Mouse (Mus musculus): ENCODE data around the gene Myh9. TPM values are rescaled to one million over a fixed set of nuclear protein-coding genes. Genes with fewer than 3 reads are reported as not detected.
"Not testable (repeated sequence)": the region's sequence is repeated elsewhere in the genome, so short reads cannot be mapped to it uniquely, and the experiment has no call there.

The Myh9 gene
- total and polyA plus RNA-seq, 2 experiments from 2014 or later = 17.5 to 63.6 TPM

- no peak overlapping the region for H3K4me2 ChIP-seq (ENCODE audit: low read depth, low read length)
- WGBS = 88% methylated on average over 10 of the region's 10 CpGs
- no peaks in the 10 kb centered on the region for H3K36me3 ChIP-seq (replicated peaks; ENCODE audit: control insufficient read depth, insufficient read depth, low read length)
- H3K27me3 ChIP-seq (ENCODE audit: control insufficient read depth, insufficient read depth, low read length) = 0 out of 2 replicates have a peak, but pooled peaks cover 2% of the 10 kb centered on the region
- no peaks in the 10 kb centered on the region; the same call in 1 of the 2 replicates for H3K9me3 ChIP-seq (replicated peaks; ENCODE audit: control insufficient read depth, low read length)
- H3K4me3 ChIP-seq (ENCODE audit: low read depth, low read length) = no peak overlapping the region
- no peak for DNase-seq (ENCODE audit: low spot score)
- H3K27ac ChIP-seq (ENCODE audit: low read depth) = no peak overlapping the region
- no peaks in the 10 kb centered on the region for H3K4me1 ChIP-seq (ENCODE audit: control insufficient read depth, insufficient read depth)
- no peak overlapping the region for H3K9ac ChIP-seq (replicated peaks; ENCODE audit: low read depth, low read length)
- TF ChIP-seq EP300 (IDR thresholded peaks at IDR 0.05; ENCODE audit: low read depth) (no peak), CTCF (IDR thresholded peaks at IDR 0.05; ENCODE audit: low read depth) (no peak)
- no peak for ATAC-seq (ENCODE audit: insufficient read depth, low read depth)
Measured at GRCm38 (mm10) chr15:77749717-77750116, 92.3 kb downstream of the Myh9 start.

- DNase-seq (ENCODE audit: low spot score) = no peak
- H3K4me2 ChIP-seq (ENCODE audit: low read depth, low read length) = no peak overlapping the region
- TF ChIP-seq CTCF (IDR thresholded peaks at IDR 0.05; ENCODE audit: low read depth) (no peak), EP300 (IDR thresholded peaks at IDR 0.05; ENCODE audit: low read depth) (no peak)
- WGBS = 49% methylated on average over 3 of the region's 3 CpGs
- H3K27ac ChIP-seq (ENCODE audit: low read depth) = no peak overlapping the region
- H3K9me3 ChIP-seq (replicated peaks; ENCODE audit: control insufficient read depth, low read length) = no peaks in the 10 kb centered on the region; the same call in 1 of the 2 replicates
- H3K9ac ChIP-seq (replicated peaks; ENCODE audit: low read depth, low read length) = no peak overlapping the region
- H3K4me1 ChIP-seq (ENCODE audit: control insufficient read depth, insufficient read depth) = no peaks in the 10 kb centered on the region
- H3K27me3 ChIP-seq (ENCODE audit: control insufficient read depth, insufficient read depth, low read length) = 0 out of 2 replicates have a peak, but pooled peaks cover 2% of the 10 kb centered on the region
- H3K36me3 ChIP-seq (replicated peaks; ENCODE audit: control insufficient read depth, insufficient read depth, low read length) = no peaks in the 10 kb centered on the region
- peak; percentile 68 for ATAC-seq (ENCODE audit: insufficient read depth, low read depth)
- no peak overlapping the region for H3K4me3 ChIP-seq (ENCODE audit: low read depth, low read length)
Measured at GRCm38 (mm10) chr15:77748414-77748813, 93.6 kb downstream of the Myh9 start.

GRCm38 (mm10) chr15:77746326-77746725 lies 95.6 kb downstream of the Myh9 start:
- no peak for DNase-seq (ENCODE audit: low spot score)
- Histone ChIP-seq H3K4me1 (ENCODE audit: control insufficient read depth, insufficient read depth) (no peaks in the 10 kb centered on the region), H3K4me3 (ENCODE audit: low read depth, low read length) (no peak overlapping the region), H3K9ac (replicated peaks; ENCODE audit: low read depth, low read length) (no peak overlapping the region), H3K27ac (ENCODE audit: low read depth) (no peak overlapping the region), H3K4me2 (ENCODE audit: low read depth, low read length) (no peak overlapping the region), H3K36me3 (replicated peaks; ENCODE audit: control insufficient read depth, insufficient read depth, low read length) (no peaks in the 10 kb centered on the region), H3K9me3 (replicated peaks; ENCODE audit: control insufficient read depth, low read length) (no peaks in the 10 kb centered on the region; the same call in 1 of the 2 replicates), H3K27me3 (ENCODE audit: control insufficient read depth, insufficient read depth, low read length) (0 out of 2 replicates have a peak, but pooled peaks cover 2% of the 10 kb centered on the region)
- ATAC-seq (ENCODE audit: insufficient read depth, low read depth) = no peak
- TF ChIP-seq EP300 (IDR thresholded peaks at IDR 0.05; ENCODE audit: low read depth) (no peak), CTCF (IDR thresholded peaks at IDR 0.05; ENCODE audit: low read depth) (no peak)
- WGBS = 88% methylated on average over 1 of the region's 1 CpGs

GRCm38 (mm10) chr15:77745081-77745480 lies 96.9 kb downstream of the Myh9 start:
- Histone ChIP-seq H3K9me3 (replicated peaks; ENCODE audit: control insufficient read depth, low read length) (no peaks in the 10 kb centered on the region; the same call in 1 of the 2 replicates), H3K36me3 (replicated peaks; ENCODE audit: control insufficient read depth, insufficient read depth, low read length) (no peaks in the 10 kb centered on the region), H3K9ac (replicated peaks; ENCODE audit: low read depth, low read length) (no peak overlapping the region), H3K27me3 (ENCODE audit: control insufficient read depth, insufficient read depth, low read length) (0 out of 2 replicates have a peak, but pooled peaks cover 2% of the 10 kb centered on the region), H3K4me2 (ENCODE audit: low read depth, low read length) (no peak overlapping the region), H3K4me3 (ENCODE audit: low read depth, low read length) (no peak overlapping the region), H3K4me1 (ENCODE audit: control insufficient read depth, insufficient read depth) (no peaks in the 10 kb centered on the region), H3K27ac (ENCODE audit: low read depth) (no peak overlapping the region)
- DNase-seq (ENCODE audit: low spot score) = no peak
- no peak for ATAC-seq (ENCODE audit: insufficient read depth, low read depth)
- TF ChIP-seq CTCF (IDR thresholded peaks at IDR 0.05; ENCODE audit: low read depth) (no peak), EP300 (IDR thresholded peaks at IDR 0.05; ENCODE audit: low read depth) (no peak)

- H3K4me1 ChIP-seq (ENCODE audit: control insufficient read depth, insufficient read depth) = no peaks in the 10 kb centered on the region
- H3K27me3 ChIP-seq (ENCODE audit: control insufficient read depth, insufficient read depth, low read length) = no peaks in the 10 kb centered on the region
- TF ChIP-seq EP300 (IDR thresholded peaks at IDR 0.05; ENCODE audit: low read depth) (no peak), CTCF (IDR thresholded peaks at IDR 0.05; ENCODE audit: low read depth) (no peak)
- no peak for DNase-seq (ENCODE audit: low spot score)
- H3K27ac ChIP-seq (ENCODE audit: low read depth) = no peak overlapping the region
- H3K9ac ChIP-seq (replicated peaks; ENCODE audit: low read depth, low read length) = no peak overlapping the region
- no peaks in the 10 kb centered on the region; the same call in 1 of the 2 replicates for H3K9me3 ChIP-seq (replicated peaks; ENCODE audit: control insufficient read depth, low read length)
- no peaks in the 10 kb centered on the region for H3K36me3 ChIP-seq (replicated peaks; ENCODE audit: control insufficient read depth, insufficient read depth, low read length)
- no peak for ATAC-seq (ENCODE audit: insufficient read depth, low read depth)
- H3K4me3 ChIP-seq (ENCODE audit: low read depth, low read length) = no peak overlapping the region
- no peak overlapping the region for H3K4me2 ChIP-seq (ENCODE audit: low read depth, low read length)
- WGBS = 38% methylated on average over 5 of the region's 5 CpGs
Measured at GRCm38 (mm10) chr15:77744632-77745031, 97.3 kb downstream of the Myh9 start.

- not testable (repeated sequence) for H3K9me3 ChIP-seq (replicated peaks; ENCODE audit: control insufficient read depth, low read length); H3K36me3 ChIP-seq (replicated peaks; ENCODE audit: control insufficient read depth, insufficient read depth, low read length); H3K4me3 ChIP-seq (ENCODE audit: low read depth, low read length); H3K27ac ChIP-seq (ENCODE audit: low read depth); ATAC-seq (ENCODE audit: insufficient read depth, low read depth); H3K9ac ChIP-seq (replicated peaks; ENCODE audit: low read depth, low read length); H3K27me3 ChIP-seq (ENCODE audit: control insufficient read depth, insufficient read depth, low read length); H3K4me2 ChIP-seq (ENCODE audit: low read depth, low read length); H3K4me1 ChIP-seq (ENCODE audit: control insufficient read depth, insufficient read depth); DNase-seq (ENCODE audit: low spot score)
- 72% methylated on average over 6 of the region's 6 CpGs for WGBS
Measured at GRCm38 (mm10) chr15:77741556-77741955, 100.4 kb downstream of the Myh9 start.

Measured in heart, postnatal 0 days (tissue).